Mouse (Mus musculus) macrophage (primary cell): ENCODE data around the gene Atg4c. TPM values are rescaled to one million over a fixed set of nuclear protein-coding genes. Genes with fewer than 3 reads are reported as not detected.
A peak's percentile ranks its signal among the peaks of the same experiment; 100 is the strongest.

Source experiments
- H3K27ac ChIP-seq: fragments of 350-480 bp; formaldehyde crosslinking; 2 replicates; pipeline ENCODE4 v1.9.0; 2021
- H3K36me3 ChIP-seq: fragments of 350-480 bp; formaldehyde crosslinking; 2 replicates; pipeline ENCODE4 v1.9.0; 2021; ENCODE audit errors: inconsistent target
- H3K4me3 ChIP-seq: fragments of 350-480 bp; formaldehyde crosslinking; 2 replicates; pipeline ENCODE4 v1.9.0; 2021; ENCODE audit errors: inconsistent target
- H3K79me2 ChIP-seq: fragments of 350-480 bp; formaldehyde crosslinking; 2 replicates; pipeline ENCODE4 v1.9.0; 2021; ENCODE audit errors: inconsistent target
- WGBS: methylation state at CpG from one replicate; pipeline ENCODE4 v1.1.7; 2026; ENCODE audit warnings: inconsistent platforms; ENCODE audit not compliant: missing documents; 5-methylcytosine and 5-hydroxymethylcytosine counted together
- polyA plus RNA-seq: library from polyadenylated mRNA; stranded (reverse); fragments of 250-400 nt; gene quantifications from 3 replicates; pipeline ENCODE4 v1.2.4, GENCODE M21; 2018; ENCODE audit warnings: inconsistent platforms

Atg4c gene
- polyA plus RNA-seq, 1 experiment from 2014 or later, result 23.3 TPM

GRCm38 (mm10) chr4:99205773-99206172 lies 12.0 kb downstream of the Atg4c start:
- Histone ChIP-seq H3K79me2 (peaks cover 96% of the 10 kb centered on the region), H3K27ac (no peak overlapping the region), H3K4me3 (no peak overlapping the region), H3K36me3 (no peaks in the 10 kb centered on the region)
- WGBS, result 94% methylated on average over 6 of the region's 6 CpGs

- Histone ChIP-seq H3K4me3 (no peak overlapping the region), H3K27ac (no peak overlapping the region), H3K79me2 (peaks cover 91% of the 10 kb centered on the region), H3K36me3 (no peaks in the 10 kb centered on the region)
- WGBS, result 91% methylated on average over 3 of the region's 3 CpGs
These were observed 12.6 kb downstream of the Atg4c start for GRCm38 (mm10) chr4:99206356-99206755.

GRCm38 (mm10) chr4:99210087-99210486 lies 16.4 kb downstream of the Atg4c start:
- WGBS, result 98% methylated on average over 9 of the region's 9 CpGs
- no peak overlapping the region for H3K4me3 ChIP-seq
- peaks cover 53% of the 10 kb centered on the region for H3K79me2 ChIP-seq
- no peak overlapping the region for H3K27ac ChIP-seq
- H3K36me3 ChIP-seq, result peaks cover 6% of the 10 kb centered on the region; the same call in 1 of the 2 replicates

GRCm38 (mm10) chr4:99211606-99212005 lies 17.9 kb downstream of the Atg4c start:
- 12% methylated on average over 8 of the region's 8 CpGs for WGBS
- H3K79me2 ChIP-seq, result peaks cover 38% of the 10 kb centered on the region; the same call in 1 of the 2 replicates
- no peak overlapping the region for H3K4me3 ChIP-seq

GRCm38 (mm10) chr4:99213123-99213522 lies 19.4 kb downstream of the Atg4c start:
- WGBS, result 71% methylated on average over 4 of the region's 4 CpGs
- Histone ChIP-seq H3K36me3 (peaks cover 19% of the 10 kb centered on the region; the same call in 1 of the 2 replicates), H3K27ac (no peak overlapping the region), H3K4me3 (no peak overlapping the region), H3K79me2 (peaks cover 23% of the 10 kb centered on the region; the same call in 1 of the 2 replicates)

More at GRCm38 (mm10) chr4:99211606-99212005, 17.9 kb downstream of the Atg4c start:
- peaks cover 6% of the 10 kb centered on the region; the same call in 1 of the 2 replicates for H3K36me3 ChIP-seq
- no peak overlapping the region for H3K27ac ChIP-seq

- H3K27ac ChIP-seq, result no peak overlapping the region
- H3K36me3 ChIP-seq, result peaks cover 44% of the 10 kb centered on the region
- H3K4me3 ChIP-seq, result no peak overlapping the region
- WGBS, result 98% methylated on average over 8 of the region's 8 CpGs
- no peaks in the 10 kb centered on the region for H3K79me2 ChIP-seq
These were observed 28.5 kb downstream of the Atg4c start for GRCm38 (mm10) chr4:99222221-99222620.

- peaks cover 52% of the 10 kb centered on the region for H3K36me3 ChIP-seq
- H3K79me2 ChIP-seq, result no peaks in the 10 kb centered on the region
- 0% methylated on average over 2 of the region's 2 CpGs for WGBS
- H3K4me3 ChIP-seq, result no peak overlapping the region
- peak overlapping the region; percentile 44 for H3K27ac ChIP-seq
These were observed 31.1 kb downstream of the Atg4c start for GRCm38 (mm10) chr4:99224790-99225189.

GRCm38 (mm10) chr4:99227226-99227625 lies 33.5 kb downstream of the Atg4c start:
- 92% methylated on average over 6 of the region's 6 CpGs for WGBS
- Histone ChIP-seq H3K27ac (no peak overlapping the region), H3K4me3 (no peak overlapping the region), H3K79me2 (no peaks in the 10 kb centered on the region), H3K36me3 (peaks cover 47% of the 10 kb centered on the region)

- WGBS, result 98% methylated on average over 8 of the region's 8 CpGs
- Histone ChIP-seq H3K27ac (no peak overlapping the region), H3K36me3 (peaks cover 43% of the 10 kb centered on the region), H3K4me3 (no peak overlapping the region), H3K79me2 (no peaks in the 10 kb centered on the region)
These were observed 35.6 kb downstream of the Atg4c start for GRCm38 (mm10) chr4:99229371-99229770.

- peaks cover 33% of the 10 kb centered on the region for H3K36me3 ChIP-seq
These were observed 41.6 kb downstream of the Atg4c start for GRCm38 (mm10) chr4:99235203-99235856.

GRCm38 (mm10) chr4:99238305-99238704 lies 44.6 kb downstream of the Atg4c start:
- WGBS, result 92% methylated on average over 2 of the region's 2 CpGs
- Histone ChIP-seq H3K79me2 (no peaks in the 10 kb centered on the region), H3K36me3 (peaks cover 31% of the 10 kb centered on the region)

More at GRCm38 (mm10) chr4:99235203-99235856, 41.6 kb downstream of the Atg4c start:
- Histone ChIP-seq H3K4me3 (no peak overlapping the region), H3K27ac (no peak overlapping the region), H3K79me2 (no peaks in the 10 kb centered on the region)
- WGBS, result 96% methylated on average over 8 of the region's 8 CpGs

GRCm38 (mm10) chr4:99241674-99242073 lies 47.9 kb downstream of the Atg4c start:
- 74% methylated on average over 5 of the region's 5 CpGs for WGBS
- Histone ChIP-seq H3K4me3 (no peak overlapping the region), H3K36me3 (peaks cover 24% of the 10 kb centered on the region), H3K79me2 (no peaks in the 10 kb centered on the region), H3K27ac (no peak overlapping the region)

More at GRCm38 (mm10) chr4:99238305-99238704, 44.6 kb downstream of the Atg4c start:
- no peak overlapping the region for H3K4me3 ChIP-seq
- no peak overlapping the region for H3K27ac ChIP-seq

- Histone ChIP-seq H3K27ac (no peak overlapping the region), H3K36me3 (peaks cover 6% of the 10 kb centered on the region; the same call in 1 of the 2 replicates), H3K79me2 (no peaks in the 10 kb centered on the region), H3K4me3 (no peak overlapping the region)
- 95% methylated on average over 3 of the region's 3 CpGs for WGBS
These were observed 55.6 kb downstream of the Atg4c start for GRCm38 (mm10) chr4:99249358-99249757.

- WGBS, result 95% methylated on average over 8 of the region's 8 CpGs
- no peaks in the 10 kb centered on the region for H3K79me2 ChIP-seq
- no peak overlapping the region for H3K4me3 ChIP-seq
- H3K36me3 ChIP-seq, result peaks cover 6% of the 10 kb centered on the region; the same call in 1 of the 2 replicates
- no peak overlapping the region for H3K27ac ChIP-seq
These were observed 56.1 kb downstream of the Atg4c start for GRCm38 (mm10) chr4:99249826-99250225.

- Histone ChIP-seq H3K27ac (no peak overlapping the region), H3K4me3 (no peak overlapping the region), H3K36me3 (peaks cover 6% of the 10 kb centered on the region; the same call in 1 of the 2 replicates), H3K79me2 (no peaks in the 10 kb centered on the region)
- WGBS, result 95% methylated on average over 11 of the region's 11 CpGs
These were observed 59.2 kb downstream of the Atg4c start for GRCm38 (mm10) chr4:99252957-99253356.
